ENCODE assay signal across 7 mouse cellular contexts in genomic region chr14:53634320-53634979, GRCm38 (mm10).
A peak's percentile ranks its signal among the peaks of the same experiment; 100 is the strongest.
DNase-seq lines count a peak whose midpoint lies in the region; TF ChIP-seq lines count a peak whose summit lies in the region.
"Not testable (repeated sequence)": the region's sequence is repeated elsewhere in the genome, so short reads cannot be mapped to it uniquely, and the experiment has no call there.

No protein-coding gene starts in this region.

- not testable (repeated sequence) for H3K27me3 ChIP-seq in erythroblast, embryonic 14.5 days (ENCODE audit: control insufficient read depth); megakaryocyte, embryonic 14.5 days (replicated peaks); myocyte (ENCODE audit: control insufficient read depth, insufficient read depth, insufficient read length)

- H3K4me1 ChIP-seq in erythroblast, embryonic 14.5 days (ENCODE audit: control insufficient read depth): peaks cover 18% of the 10 kb centered on the region
- H3K4me1 ChIP-seq in megakaryocyte, embryonic 14.5 days: peaks cover 12% of the 10 kb centered on the region

- H3K79me2 ChIP-seq in myocyte (ENCODE audit: control insufficient read depth, insufficient read depth): not testable (repeated sequence)

- not testable (repeated sequence) for TF ChIP-seq POLR2A in myocyte (IDR thresholded peaks at IDR 0.05; ENCODE audit: insufficient read length, low read depth)

- H3K9me3 ChIP-seq in erythroblast, embryonic 14.5 days (ENCODE audit: control insufficient read depth, low read length); megakaryocyte, embryonic 14.5 days: not testable (repeated sequence)

- H3K4me3 ChIP-seq in erythroblast, embryonic 14.5 days (replicated peaks): peak overlapping the region; percentile 31
- H3K4me3 ChIP-seq in megakaryocyte, embryonic 14.5 days (replicated peaks): peak overlapping the region; percentile 62
- H3K4me3 ChIP-seq in myocyte: not testable (repeated sequence)

- H3K36me3 ChIP-seq in erythroblast, embryonic 14.5 days (ENCODE audit: control insufficient read depth); megakaryocyte, embryonic 14.5 days (replicated peaks; ENCODE audit: low read length); myocyte (ENCODE audit: control insufficient read depth, insufficient read depth): not testable (repeated sequence)

- peak; percentile 69 for DNase-seq in 3134 (ENCODE audit: extremely low read depth, insufficient read length, low spot score)
- DNase-seq in c-Kit-positive CD71-positive TER-119-negative erythroid progenitor cells, embryonic 14.5 days (ENCODE audit: low read depth): peak; percentile 64
- DNase-seq in liver: peak; percentile 6
- peak; percentile 14 for DNase-seq in thymus, postnatal 25 days

- H3K4me2 ChIP-seq in myocyte (ENCODE audit: low read depth): peak overlapping the region; percentile 55

- H3ac ChIP-seq in myocyte (ENCODE audit: control insufficient read depth, insufficient read length): not testable (repeated sequence)

Comparison
In these comparisons a context has a peak if more than half of its experiments do, and no peak if none do; other contexts are left out.
1. DNase-seq: peak in every context shown above with its lines; median percentile 69 in 3134; 64 in c-Kit-positive CD71-positive TER-119-negative erythroid progenitor cells, embryonic 14.5 days; 14 in thymus, postnatal 25 days; 6 in liver.